Mouse (Mus musculus) Patski (cell line): ENCODE data around the gene Rad51d. TPM values are rescaled to one million over a fixed set of nuclear protein-coding genes. Genes with fewer than 3 reads are reported as not detected.

Source experiments
- ATAC-seq: fragments of 100-300 bp; one replicate; pipeline ENCODE4 v1.8.0; 2021
- CTCF ChIA-PET: fragments of 350-600 bp; sonication (Branson Sonifier 250); formaldehyde crosslinking; loops from one replicate; lab custom pipeline; 2022; ENCODE audit warnings: inconsistent platforms; lab: Charles Lee
- POLR2A ChIA-PET: fragments of 350-600 bp; sonication (Branson Sonifier 250); formaldehyde crosslinking; loops from one replicate; lab custom pipeline; 2022; ENCODE audit warnings: antibody characterized with exemption, inconsistent platforms; lab: Charles Lee
- DNase-seq: peaks from one replicate; pipeline ENCODE4 v3.0.0-alpha.2; 2011; ENCODE audit warnings: low read depth, low spot score
- H3K27me3 ChIP-seq: fragments of 371-371 bp; one replicate; pipeline ENCODE4 v1.5.1; 2021
- CTCF ChIP-seq: fragments of 100-300 bp; IDR thresholded peaks from one replicate; pipeline ENCODE4 v1.5.1; 2021
- in situ Hi-C: fragments of 300-500 bp; cut with MboI; formaldehyde crosslinking; loops from 3 replicates; pipeline ENCODE4 v1.11.1; 2018; ENCODE audit warnings: low pct_unique_long_range_greater_than_20kb, mixed read lengths
- polyA plus RNA-seq: library from polyadenylated mRNA; unstranded; gene quantifications from one replicate; pipeline ENCODE4 v1.2.3, GENCODE M21; 2021

The Rad51d gene
- polyA plus RNA-seq, 1 experiment from 2014 or later = 20.3 TPM

DNA sequence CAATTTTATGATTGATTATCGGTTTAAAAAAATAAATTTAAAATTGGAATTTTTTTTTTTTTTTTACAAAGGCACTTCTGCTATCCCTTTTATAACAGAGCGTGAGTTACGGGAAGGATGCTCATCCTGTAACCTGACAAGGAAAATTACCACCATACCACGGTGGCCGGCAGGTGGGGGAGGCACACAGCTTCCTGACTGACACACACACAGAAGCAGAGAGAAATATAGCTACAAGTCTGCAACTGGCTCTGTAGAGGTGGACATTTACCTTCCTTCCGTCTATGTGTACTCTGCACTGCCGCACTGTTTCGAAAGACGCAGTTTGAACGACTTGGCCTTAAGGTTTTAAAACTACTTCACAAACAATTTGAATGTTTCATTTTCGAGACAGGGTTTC lies 38.3 kb downstream of the Rad51d start:
- ATAC-seq (no peak), DNase-seq (no peak)
- TF ChIP-seq CTCF = no peak
- in situ Hi-C loops = loop anchor here (25.0 kb wide), 1 partner anchor 815 kb away; the partner anchor contains the start of genes Ccl2, Ccl7 and Gm17268
- POLR2A ChIA-PET = no interaction called here
- H3K27me3 ChIP-seq = no peaks in the 10 kb centered on the region
- CTCF ChIA-PET = interaction anchor here (2.5 kb wide), 1 partner anchor 18 kb away, joined by 9 read pairs; no protein-coding TSS in a partner anchor

DNA sequence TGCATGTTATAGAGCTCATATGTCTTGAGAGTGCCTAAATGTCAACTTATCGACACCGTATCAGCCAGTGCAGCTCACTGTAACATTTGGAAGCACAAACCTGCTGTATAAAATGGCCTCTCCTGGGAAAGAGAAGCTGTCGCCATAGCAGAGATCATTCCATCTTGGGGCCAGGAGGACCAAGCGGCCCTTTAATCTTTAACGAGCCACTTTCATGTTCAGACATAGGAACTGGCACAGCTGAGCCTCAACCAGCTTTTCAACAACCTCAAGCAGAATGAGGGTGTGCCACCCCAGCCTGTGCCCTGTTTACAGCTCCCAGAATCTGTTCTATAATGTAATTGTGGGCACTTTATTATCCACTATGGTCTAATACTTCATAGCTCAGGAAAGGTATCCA lies 40.2 kb downstream of the Rad51d start:
- DNase-seq (no peak), ATAC-seq (no peak)
- ChIA-PET POLR2A (no interaction called here), CTCF (interaction anchor here (1.1 to 2.5 kb wide), 2 partner anchors 20 to 21 kb away, joined by 3 to 9 read pairs; no protein-coding TSS in a partner anchor)
- H3K27me3 ChIP-seq = no peaks in the 10 kb centered on the region
- TF ChIP-seq CTCF = no peak
- in situ Hi-C loops = loop anchor here (25.0 kb wide), 1 partner anchor 813 kb away; the partner anchor contains the start of genes Ccl2, Ccl7 and Gm17268

DNA sequence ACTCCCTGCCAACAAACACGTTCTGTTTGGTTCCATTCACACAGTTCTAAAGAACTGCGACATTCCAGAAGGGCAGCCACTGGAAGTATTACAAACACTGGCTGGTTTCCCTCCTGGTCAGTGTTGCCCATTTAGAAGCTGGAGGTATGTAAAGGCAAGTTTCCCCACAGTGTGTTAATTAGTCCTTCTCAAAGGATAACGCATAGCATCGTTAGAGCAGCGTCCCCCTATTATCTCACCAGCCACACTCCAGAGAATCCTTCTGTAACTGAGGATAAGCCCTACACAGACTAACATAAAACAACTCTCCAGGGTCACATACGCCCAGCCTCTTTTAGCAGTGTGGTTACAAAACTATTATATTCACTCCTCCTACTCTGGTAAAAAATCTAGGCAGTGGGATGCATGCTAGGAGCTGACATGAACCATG lies 42.8 kb downstream of the Rad51d start:
- ChIA-PET POLR2A (interaction anchor here (1.3 kb wide), 1 partner anchor 20 kb away, joined by 4 read pairs; no protein-coding TSS in a partner anchor), CTCF (interaction anchor here (0.7 to 4.3 kb wide), 6 partner anchors 10 to 48 kb away, joined by 3 to 18 read pairs (median 5); no protein-coding TSS in a partner anchor)
- no peak for DNase-seq
- peak; percentile 71 for ATAC-seq
- H3K27me3 ChIP-seq = no peaks in the 10 kb centered on the region
- in situ Hi-C loops = no loop called here
- no peak for TF ChIP-seq CTCF

DNA sequence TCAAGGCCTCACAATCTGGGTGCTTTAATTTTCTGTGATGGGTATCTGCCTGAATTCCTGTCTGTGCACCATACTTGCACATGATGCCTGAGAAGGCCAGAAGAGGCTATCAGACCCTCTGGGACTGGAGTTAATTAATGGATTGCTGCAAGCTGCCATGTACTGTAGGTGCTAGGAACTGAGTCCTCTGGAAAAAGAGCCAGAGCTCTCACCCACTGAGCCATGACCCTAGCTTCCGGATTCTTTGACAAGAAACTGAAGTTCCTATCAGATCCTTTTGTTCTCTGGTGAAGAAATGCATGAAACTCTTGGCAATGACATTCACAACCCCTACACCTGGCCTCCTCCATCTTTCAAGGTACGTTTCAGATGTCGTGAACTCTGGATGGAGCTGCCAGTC lies 43.5 kb downstream of the Rad51d start:
- in situ Hi-C loops = no loop called here
- ChIA-PET POLR2A (interaction anchor here (1.3 to 1.7 kb wide), 2 partner anchors 10 to 21 kb away, joined by 4 to 5 read pairs; no protein-coding TSS in a partner anchor), CTCF (interaction anchor here (0.7 to 4.3 kb wide), 4 partner anchors 11 to 27 kb away, joined by 3 to 18 read pairs (median 4); no protein-coding TSS in a partner anchor)
- DNase-seq = no peak
- no peak for TF ChIP-seq CTCF
- no peaks in the 10 kb centered on the region for H3K27me3 ChIP-seq
- no peak for ATAC-seq

DNA sequence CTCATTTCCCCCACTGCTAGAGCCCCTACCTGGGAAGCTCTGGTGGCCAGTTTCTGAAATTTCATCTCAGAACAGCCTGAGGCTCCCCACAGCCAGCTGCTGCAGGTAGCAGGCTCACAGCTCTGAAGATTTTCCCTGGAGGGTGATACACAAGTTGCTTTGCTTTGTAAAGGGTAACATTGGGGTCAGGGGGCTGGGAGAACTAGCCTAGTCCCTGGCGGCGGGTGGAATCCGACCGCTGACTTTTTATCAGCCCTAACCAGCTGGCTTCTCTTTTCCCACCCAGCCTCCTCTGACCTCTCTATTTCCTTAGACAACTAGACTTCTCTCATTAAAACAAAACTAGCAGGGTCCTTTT lies 44.4 kb downstream of the Rad51d start:
- no peak for DNase-seq
- in situ Hi-C loops = no loop called here
- ChIA-PET POLR2A (interaction anchor here (1.7 kb wide), 1 partner anchor 9 kb away, joined by 5 read pairs; no protein-coding TSS in a partner anchor), CTCF (interaction anchor here (1.0 to 4.3 kb wide), 7 partner anchors 11 to 27 kb away, joined by 3 to 18 read pairs (median 3); no protein-coding TSS in a partner anchor)
- no peaks in the 10 kb centered on the region for H3K27me3 ChIP-seq
- no peak for TF ChIP-seq CTCF
- no peak for ATAC-seq

DNA sequence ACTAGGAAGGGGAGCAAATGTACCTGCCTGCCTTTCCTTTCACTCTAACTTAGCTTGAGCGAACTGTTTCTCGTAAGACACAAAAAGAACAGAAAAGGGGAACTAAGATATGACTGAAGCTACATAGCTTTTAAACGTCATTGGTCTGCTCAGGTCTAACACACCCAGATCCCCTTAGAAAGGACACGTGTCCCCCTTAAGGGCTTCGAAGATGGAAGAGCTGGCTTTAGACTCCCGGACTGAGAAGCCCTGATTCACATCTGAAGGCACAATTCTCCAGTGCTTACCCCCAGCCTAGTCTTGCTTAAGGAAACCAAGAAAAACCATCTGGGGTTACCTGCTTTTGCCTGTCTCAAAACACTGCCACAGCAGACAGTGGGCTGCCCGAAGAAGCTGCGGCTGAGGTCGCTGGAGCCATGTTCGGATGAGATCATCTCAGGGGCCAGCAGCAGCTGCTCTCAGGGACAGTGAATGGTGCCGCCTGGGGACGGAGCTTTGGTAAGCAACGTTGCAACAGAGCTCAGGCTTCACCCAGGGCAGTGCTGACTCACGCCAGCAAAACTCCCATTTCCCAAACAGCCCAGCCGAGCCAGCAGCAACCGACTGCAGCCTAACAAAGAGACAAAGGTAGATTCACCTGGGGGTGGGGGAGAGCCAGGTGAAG lies 44.9 kb downstream of the Rad51d start:
- ChIA-PET POLR2A (interaction anchor here (0.6 to 1.7 kb wide), 2 partner anchors 9 to 13 kb away, joined by 3 to 5 read pairs; no protein-coding TSS in a partner anchor), CTCF (interaction anchor here (0.9 to 4.3 kb wide), 7 partner anchors 11 to 39 kb away, joined by 3 to 18 read pairs (median 3); no protein-coding TSS in a partner anchor)
- DNase-seq (no peak), ATAC-seq (peak; percentile 95)
- in situ Hi-C loops = no loop called here
- TF ChIP-seq CTCF = peak; percentile 54
- H3K27me3 ChIP-seq = no peaks in the 10 kb centered on the region

DNA sequence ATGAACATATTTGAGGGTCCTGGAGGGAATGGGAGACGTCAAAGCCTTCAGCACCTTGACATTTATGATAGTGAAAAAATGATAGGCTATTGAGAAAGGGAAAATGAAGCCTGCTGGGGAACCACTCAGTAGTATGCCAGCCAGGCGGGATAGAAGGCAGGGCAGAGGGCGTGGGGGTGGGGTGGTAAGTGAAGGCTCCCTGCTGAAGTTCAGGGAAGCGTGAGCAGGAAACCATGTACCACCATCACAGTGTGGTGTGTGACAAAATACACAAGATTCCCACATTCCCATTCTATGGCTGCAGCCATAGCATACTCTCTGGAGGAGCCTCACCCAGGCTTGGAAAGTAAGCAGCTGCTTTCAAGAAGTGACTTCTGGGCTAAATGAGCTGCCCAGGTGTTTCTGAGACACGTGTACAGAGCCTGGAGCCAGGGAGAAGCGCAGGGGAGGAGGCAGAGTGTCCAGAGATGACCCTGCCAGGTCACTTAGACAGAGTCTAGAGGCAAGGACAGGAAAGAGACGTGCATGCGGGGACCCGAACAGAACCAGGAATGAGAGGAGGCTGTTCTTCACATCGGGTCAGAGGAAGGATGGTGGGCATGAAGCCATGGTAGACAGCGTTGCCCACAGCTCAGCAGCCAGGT lies 45.5 kb downstream of the Rad51d start:
- CTCF ChIA-PET = interaction anchor here (0.9 to 4.3 kb wide), 7 partner anchors 10 to 40 kb away, joined by 3 to 18 read pairs (median 3); no protein-coding TSS in a partner anchor
- ATAC-seq (no peak), DNase-seq (no peak)
- H3K27me3 ChIP-seq = no peaks in the 10 kb centered on the region
- no peak for TF ChIP-seq CTCF
- POLR2A ChIA-PET = interaction anchor here (0.5 kb wide), 1 partner anchor 42 kb away, joined by 3 read pairs; no protein-coding TSS in a partner anchor
- in situ Hi-C loops = no loop called here

DNA sequence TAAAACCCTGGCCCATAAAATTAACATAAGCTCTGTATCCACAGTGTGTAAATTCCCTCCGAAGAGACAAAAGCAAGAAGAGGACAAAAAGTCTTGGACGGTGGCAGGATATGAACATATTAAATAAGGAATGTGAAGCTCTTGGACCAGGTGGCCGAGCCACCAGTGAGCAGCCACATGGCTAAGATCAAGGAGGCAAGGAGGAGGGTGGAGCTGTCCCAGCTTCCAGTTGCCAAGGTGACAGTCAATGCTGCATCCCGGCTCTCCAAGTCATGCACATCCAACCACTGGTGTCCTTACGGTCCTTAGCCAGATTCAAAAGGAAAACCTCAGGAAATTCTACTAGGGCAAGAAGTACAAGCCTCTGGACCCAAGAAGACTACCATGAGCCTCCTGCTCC lies 51.9 kb downstream of the Rad51d start:
- in situ Hi-C loops = no loop called here
- POLR2A ChIA-PET = no interaction called here

DNA sequence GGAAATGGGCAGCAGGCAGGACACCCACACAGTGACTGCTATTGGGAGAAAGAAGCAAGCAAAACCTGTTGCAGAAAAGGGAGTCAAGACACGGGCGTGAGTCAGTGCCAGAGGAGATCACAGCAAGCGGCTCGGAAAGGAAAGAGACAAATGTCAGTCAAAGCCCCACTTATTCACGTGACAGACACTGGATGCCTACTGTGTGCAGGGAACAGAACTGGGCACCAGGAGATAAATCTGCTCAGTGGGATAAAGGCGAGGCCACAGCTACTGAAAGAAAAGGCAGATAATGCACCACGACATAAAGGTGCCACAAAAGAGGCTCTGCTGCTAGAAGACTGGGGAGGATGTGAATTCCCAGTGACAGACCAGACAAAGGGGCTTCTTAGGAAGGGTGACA lies 52.6 kb downstream of the Rad51d start:
- in situ Hi-C loops = no loop called here
- ATAC-seq (no peak), DNase-seq (no peak)
- no peaks in the 10 kb centered on the region for H3K27me3 ChIP-seq
- POLR2A ChIA-PET = no interaction called here
- CTCF ChIA-PET = no interaction called here
- no peak for TF ChIP-seq CTCF

More for the DNA sequence above, 51.9 kb downstream of the Rad51d start:
- no peaks in the 10 kb centered on the region for H3K27me3 ChIP-seq
- TF ChIP-seq CTCF = no peak
- DNase-seq (no peak), ATAC-seq (no peak)
- CTCF ChIA-PET = no interaction called here

DNA sequence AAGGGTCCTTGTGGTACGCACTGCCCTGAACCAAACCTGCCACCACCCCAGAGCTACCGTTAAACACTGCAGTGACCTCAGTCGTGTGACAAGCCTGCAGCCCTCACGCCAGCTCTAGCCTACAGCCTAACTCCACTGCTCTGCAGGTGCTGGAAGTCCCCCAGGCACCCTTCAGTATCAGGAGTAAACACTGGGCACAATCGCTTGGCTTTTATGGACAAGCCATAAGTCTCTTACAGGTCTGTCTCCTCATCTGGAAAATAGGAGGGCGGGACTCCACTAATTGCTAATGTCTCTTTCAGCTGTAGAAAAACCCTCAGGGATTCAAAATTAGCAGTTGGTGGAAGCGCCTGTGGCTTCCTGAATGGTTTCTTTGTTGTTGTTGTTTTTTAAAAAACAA lies 53.2 kb downstream of the Rad51d start:
- in situ Hi-C loops = no loop called here
- TF ChIP-seq CTCF = no peak
- POLR2A ChIA-PET = interaction anchor here (1.3 kb wide), 1 partner anchor 9 kb away, joined by 5 read pairs; no protein-coding TSS in a partner anchor
- H3K27me3 ChIP-seq = no peaks in the 10 kb centered on the region
- ATAC-seq (no peak), DNase-seq (no peak)
- CTCF ChIA-PET = interaction anchor here (1.6 kb wide), 1 partner anchor 54 kb away, joined by 3 read pairs; no protein-coding TSS in a partner anchor
